Mouse (Mus musculus): ENCODE measurements at regions not wholly inside any gene's neighbourhood (a gene's known extent, or its start where the extent isn't known, plus 50 kb on each side); places are given as distances from the start of the nearest gene placed in this dataset.

DNA sequence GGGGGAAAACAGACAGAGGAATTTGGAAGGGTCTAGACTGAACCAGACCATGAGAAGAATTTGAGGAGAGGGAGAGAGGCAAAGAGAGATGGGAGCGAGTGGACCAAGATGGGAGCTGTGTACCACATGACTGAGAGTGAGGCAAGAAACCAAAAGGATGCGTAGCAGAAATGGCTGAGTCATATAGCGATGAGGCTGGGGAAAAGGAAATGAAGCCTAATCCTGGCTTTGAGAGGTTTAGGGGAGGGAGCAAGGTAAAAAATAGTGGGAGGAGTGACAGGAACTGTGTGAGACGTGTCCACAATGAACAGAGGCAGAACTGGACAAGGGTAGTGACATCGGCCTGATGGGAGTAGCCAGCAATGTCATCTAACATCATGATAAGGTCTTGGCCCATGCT lies 140.1 kb upstream of the Ednrb start:
- H3K4me1 ChIP-seq (ENCODE audit: control insufficient read depth, insufficient read depth, insufficient read length, low read length): peaks cover 2% of the 10 kb centered on the region; the same call in 1 of the 2 replicates
- TF ChIP-seq POLR2A (IDR thresholded peaks at IDR 0.05; ENCODE audit: low read depth, low read length) (no peak), CTCF (IDR thresholded peaks at IDR 0.05; ENCODE audit: extremely low read depth, insufficient read length, insufficient replicate concordance, low read depth, low read length) (no peak)
- WGBS: 89% methylated on average over 5 of the region's 5 CpGs
- no peak overlapping the region for H3K4me3 ChIP-seq (ENCODE audit: low read depth, low read length)
- no peaks in the 10 kb centered on the region for H3K36me3 ChIP-seq (ENCODE audit: control insufficient read depth, insufficient read depth, low read length)
- no peaks in the 10 kb centered on the region for H3K27me3 ChIP-seq (ENCODE audit: control insufficient read depth, insufficient read depth, low read length)
- H3K27ac ChIP-seq (ENCODE audit: insufficient read depth, low read depth, low read length): no peak overlapping the region

DNA sequence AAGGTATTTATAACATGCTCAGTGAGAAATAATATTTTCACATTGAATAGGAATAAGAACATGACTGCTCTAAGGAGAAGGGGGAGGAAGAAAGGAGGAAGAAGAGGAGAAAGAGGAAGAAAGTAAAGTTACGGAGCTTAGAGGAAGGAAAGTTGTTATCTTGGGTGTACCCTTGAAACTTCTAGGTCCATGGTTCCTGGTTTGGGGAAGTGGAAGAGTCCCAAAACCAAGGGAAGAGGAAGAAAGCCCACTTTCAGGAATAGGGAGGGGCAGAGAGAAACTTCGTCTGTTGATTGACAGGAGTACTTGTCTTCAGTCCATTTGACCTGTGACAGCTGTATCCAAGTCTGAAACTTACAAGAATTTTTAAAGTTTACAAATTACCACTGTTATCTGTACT lies 134.6 kb upstream of the Ednrb start:
- TF ChIP-seq CTCF (IDR thresholded peaks at IDR 0.05; ENCODE audit: extremely low read depth, insufficient read length, insufficient replicate concordance, low read depth, low read length) (no peak), POLR2A (IDR thresholded peaks at IDR 0.05; ENCODE audit: low read depth, low read length) (no peak)
- 77% methylated on average over 2 of the region's 2 CpGs for WGBS
- H3K4me3 ChIP-seq (ENCODE audit: low read depth, low read length): no peak overlapping the region
- no peaks in the 10 kb centered on the region for H3K36me3 ChIP-seq (ENCODE audit: control insufficient read depth, insufficient read depth, low read length)
- no peaks in the 10 kb centered on the region for H3K27me3 ChIP-seq (ENCODE audit: control insufficient read depth, insufficient read depth, low read length)
- no peak overlapping the region for H3K27ac ChIP-seq (ENCODE audit: insufficient read depth, low read depth, low read length)
- no peaks in the 10 kb centered on the region for H3K4me1 ChIP-seq (ENCODE audit: control insufficient read depth, insufficient read depth, insufficient read length, low read length)

DNA sequence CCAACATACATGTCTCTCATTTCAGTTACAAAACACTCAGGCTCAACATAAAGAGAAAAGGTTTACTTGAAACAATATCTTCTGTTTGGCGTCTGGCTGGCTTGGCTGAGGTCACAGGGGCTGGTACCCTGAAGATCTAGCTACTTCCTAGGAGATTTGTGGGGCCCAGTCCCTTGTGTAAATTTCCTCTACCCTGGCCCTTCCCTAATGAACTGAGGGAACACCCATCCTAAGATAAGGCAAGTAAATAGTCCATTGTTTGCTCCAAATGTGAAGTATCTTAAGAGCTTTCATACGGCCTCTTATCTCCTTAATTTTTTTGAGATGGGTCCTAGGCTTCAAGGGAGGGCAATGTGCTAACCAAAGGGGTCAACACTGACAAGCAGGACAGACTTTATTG lies 133.6 kb upstream of the Ednrb start:
- TF ChIP-seq POLR2A (IDR thresholded peaks at IDR 0.05; ENCODE audit: low read depth, low read length) (no peak), CTCF (IDR thresholded peaks at IDR 0.05; ENCODE audit: extremely low read depth, insufficient read length, insufficient replicate concordance, low read depth, low read length) (no peak)
- H3K27ac ChIP-seq (ENCODE audit: insufficient read depth, low read depth, low read length): no peak overlapping the region
- H3K36me3 ChIP-seq (ENCODE audit: control insufficient read depth, insufficient read depth, low read length): no peaks in the 10 kb centered on the region
- no peak overlapping the region for H3K4me3 ChIP-seq (ENCODE audit: low read depth, low read length)
- H3K27me3 ChIP-seq (ENCODE audit: control insufficient read depth, insufficient read depth, low read length): no peaks in the 10 kb centered on the region
- H3K4me1 ChIP-seq (ENCODE audit: control insufficient read depth, insufficient read depth, insufficient read length, low read length): no peaks in the 10 kb centered on the region
- 9% methylated on average over 2 of the region's 2 CpGs for WGBS

DNA sequence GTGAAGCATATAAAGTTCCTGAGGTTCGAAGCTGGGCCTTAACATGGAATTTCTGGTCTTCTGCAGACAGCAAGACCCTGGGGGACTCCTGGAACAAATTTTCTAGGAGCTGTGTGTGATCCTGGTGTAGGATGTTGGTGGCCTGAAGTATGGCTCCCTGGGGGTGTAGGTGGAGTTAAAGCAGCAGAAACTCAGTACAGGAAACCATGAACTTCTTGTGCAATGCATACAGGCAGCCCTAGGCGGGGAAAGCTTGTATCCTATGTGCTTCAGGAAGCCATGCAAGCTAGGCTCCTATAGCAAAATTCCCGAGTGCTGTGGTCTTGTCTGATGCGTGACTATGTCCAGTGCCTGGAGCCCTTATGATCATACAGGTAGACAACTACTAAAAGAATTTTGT lies 129.8 kb upstream of the Ednrb start:
- H3K4me3 ChIP-seq (ENCODE audit: low read depth, low read length): no peak overlapping the region
- no peaks in the 10 kb centered on the region for H3K27me3 ChIP-seq (ENCODE audit: control insufficient read depth, insufficient read depth, low read length)
- WGBS: 88% methylated on average over 4 of the region's 4 CpGs
- no peak overlapping the region for H3K27ac ChIP-seq (ENCODE audit: insufficient read depth, low read depth, low read length)
- TF ChIP-seq CTCF (IDR thresholded peaks at IDR 0.05; ENCODE audit: extremely low read depth, insufficient read length, insufficient replicate concordance, low read depth, low read length): no peak
- TF ChIP-seq POLR2A (IDR thresholded peaks at IDR 0.05; ENCODE audit: low read depth, low read length): no peak
- H3K36me3 ChIP-seq (ENCODE audit: control insufficient read depth, insufficient read depth, low read length): no peaks in the 10 kb centered on the region
- H3K4me1 ChIP-seq (ENCODE audit: control insufficient read depth, insufficient read depth, insufficient read length, low read length): no peaks in the 10 kb centered on the region

DNA sequence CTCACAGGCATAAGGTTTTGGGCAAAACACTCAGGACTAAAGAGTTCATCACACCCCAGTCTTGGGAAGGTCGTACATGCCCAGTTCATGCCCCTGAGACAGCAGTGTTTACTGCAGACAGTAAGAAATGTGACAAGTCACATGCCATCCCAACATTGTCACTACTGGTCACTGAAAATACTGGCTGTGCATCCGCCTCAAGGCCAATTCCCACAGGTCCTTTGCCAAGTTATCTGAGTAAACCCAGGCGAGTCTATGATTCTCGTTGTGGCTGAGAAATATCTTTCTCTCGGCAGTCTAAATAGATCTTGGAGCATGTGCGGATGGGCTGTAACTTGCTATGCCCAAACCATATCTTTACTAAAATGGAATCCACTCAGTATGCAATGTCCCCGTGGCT lies 128.9 kb upstream of the Ednrb start:
- WGBS: 84% methylated on average over 7 of the region's 7 CpGs

DNA sequence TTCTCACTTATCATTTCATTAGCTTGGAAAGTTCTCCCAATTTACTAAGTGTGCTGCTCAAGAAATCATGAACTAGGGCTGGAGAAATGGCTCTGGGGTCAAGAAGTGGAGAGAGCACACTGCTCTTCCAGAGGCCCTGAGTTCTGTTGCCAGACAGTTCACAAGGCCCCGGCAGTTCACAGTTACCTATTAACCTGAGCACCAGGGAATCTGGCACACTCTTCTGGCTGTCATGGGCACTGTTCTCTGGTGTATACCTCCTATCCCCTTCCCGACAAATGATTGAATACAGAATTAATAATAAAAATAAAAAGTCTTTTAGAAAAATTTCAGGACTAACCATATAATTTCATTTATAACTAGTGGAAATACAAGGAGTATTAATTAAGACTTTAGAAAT lies 125.1 kb upstream of the Ednrb start:
- Histone ChIP-seq H3K27ac (ENCODE audit: insufficient read depth, low read depth, low read length) (no peak overlapping the region), H3K4me3 (ENCODE audit: low read depth, low read length) (no peak overlapping the region), H3K4me1 (ENCODE audit: control insufficient read depth, insufficient read depth, insufficient read length, low read length) (no peaks in the 10 kb centered on the region), H3K27me3 (ENCODE audit: control insufficient read depth, insufficient read depth, low read length) (no peaks in the 10 kb centered on the region), H3K36me3 (ENCODE audit: control insufficient read depth, insufficient read depth, low read length) (no peaks in the 10 kb centered on the region)
- TF ChIP-seq CTCF (IDR thresholded peaks at IDR 0.05; ENCODE audit: extremely low read depth, insufficient read length, insufficient replicate concordance, low read depth, low read length) (no peak), POLR2A (IDR thresholded peaks at IDR 0.05; ENCODE audit: low read depth, low read length) (no peak)
- WGBS: 41% methylated on average over 2 of the region's 2 CpGs

More for the DNA sequence above, 128.9 kb upstream of the Ednrb start:
- no peak overlapping the region for H3K4me3 ChIP-seq (ENCODE audit: low read depth, low read length)
- TF ChIP-seq POLR2A (IDR thresholded peaks at IDR 0.05; ENCODE audit: low read depth, low read length) (no peak), CTCF (IDR thresholded peaks at IDR 0.05; ENCODE audit: extremely low read depth, insufficient read length, insufficient replicate concordance, low read depth, low read length) (no peak)
- H3K27me3 ChIP-seq (ENCODE audit: control insufficient read depth, insufficient read depth, low read length): no peaks in the 10 kb centered on the region
- H3K36me3 ChIP-seq (ENCODE audit: control insufficient read depth, insufficient read depth, low read length): no peaks in the 10 kb centered on the region
- no peak overlapping the region for H3K27ac ChIP-seq (ENCODE audit: insufficient read depth, low read depth, low read length)
- H3K4me1 ChIP-seq (ENCODE audit: control insufficient read depth, insufficient read depth, insufficient read length, low read length): no peaks in the 10 kb centered on the region

DNA sequence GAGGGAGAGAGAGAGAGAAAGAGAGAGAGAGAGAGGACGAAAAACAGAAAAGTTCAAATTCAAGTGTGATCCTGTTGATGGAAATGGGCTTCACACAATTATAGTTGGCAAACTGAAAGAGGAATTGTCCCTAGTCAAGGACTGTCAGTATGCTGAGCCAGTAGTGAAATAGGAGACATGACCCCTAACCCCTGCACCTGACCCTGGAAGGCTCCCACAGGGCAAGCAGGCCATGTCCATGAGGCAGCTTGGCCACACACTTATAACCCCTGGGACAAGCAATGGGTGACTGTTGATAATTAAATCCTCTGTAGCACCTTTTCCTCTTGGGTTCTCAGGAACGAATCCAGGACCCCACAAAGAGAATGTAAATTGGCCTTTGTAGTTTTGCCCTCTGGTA lies 122.1 kb upstream of the Ednrb start:
- H3K27ac ChIP-seq (ENCODE audit: insufficient read depth, low read depth, low read length): no peak overlapping the region
- TF ChIP-seq CTCF (IDR thresholded peaks at IDR 0.05; ENCODE audit: extremely low read depth, insufficient read length, insufficient replicate concordance, low read depth, low read length) (no peak), POLR2A (IDR thresholded peaks at IDR 0.05; ENCODE audit: low read depth, low read length) (no peak)
- H3K27me3 ChIP-seq (ENCODE audit: control insufficient read depth, insufficient read depth, low read length): no peaks in the 10 kb centered on the region
- no peaks in the 10 kb centered on the region; the same call in 1 of the 2 replicates for H3K4me1 ChIP-seq (ENCODE audit: control insufficient read depth, insufficient read depth, insufficient read length, low read length)
- no peaks in the 10 kb centered on the region for H3K36me3 ChIP-seq (ENCODE audit: control insufficient read depth, insufficient read depth, low read length)
- no peak overlapping the region for H3K4me3 ChIP-seq (ENCODE audit: low read depth, low read length)
- 78% methylated on average over 2 of the region's 2 CpGs for WGBS
